Mouse (Mus musculus): ENCODE measurements around the gene Ogfod1.

Ogfod1 gene

DNA sequence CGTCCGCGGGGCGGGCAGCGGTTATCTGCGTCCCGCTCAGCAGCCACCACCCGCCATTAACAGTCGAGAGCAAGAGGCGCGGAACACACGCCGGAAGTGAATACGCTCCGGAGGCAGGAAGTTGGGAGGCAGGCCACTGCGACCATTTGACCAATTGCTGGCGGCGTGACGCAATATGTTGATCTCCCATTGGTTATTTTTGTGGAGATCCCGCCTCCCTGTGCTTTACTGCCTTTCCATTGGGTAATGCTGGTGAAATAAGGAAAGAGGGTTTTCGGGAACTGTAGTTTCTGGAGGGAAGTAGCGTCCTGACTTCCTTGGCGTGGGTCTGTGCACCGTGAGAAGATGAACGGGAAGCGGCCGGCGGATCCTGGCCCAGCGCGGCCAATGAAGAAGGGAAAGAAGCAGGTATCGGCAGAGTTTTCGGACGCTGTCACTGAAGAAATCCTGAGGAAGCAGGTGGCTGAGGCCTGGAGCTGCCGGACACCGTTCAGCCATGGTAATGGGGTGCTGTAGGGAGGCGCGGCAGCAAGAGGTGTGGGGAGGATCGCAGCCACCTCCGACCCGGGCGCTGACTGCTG is at the start of gene Ogfod1, which contains the start of gene Nudt21:
Ogfod1 (plus strand) TSS at position 255 of the 581 bp plus-strand sequence.
Nudt21 (minus strand) TSS at position 88 of the 581 bp plus-strand sequence.
- DNase-seq (ENCODE audit: low read depth) = peak; percentile 100

- no peak for DNase-seq (ENCODE audit: low read depth)
These were observed 47.3 kb upstream of the Ogfod1 start for GRCm38 (mm10) chr8:93989739-93990138.

- DNase-seq (ENCODE audit: low read depth) = no peak
These were observed 38.0 kb upstream of the Ogfod1 start for GRCm38 (mm10) chr8:93998961-93999360.

GRCm38 (mm10) chr8:94004139-94004538 is 32.9 kb upstream of the Ogfod1 start:
- DNase-seq (ENCODE audit: low read depth) = no peak

DNA sequence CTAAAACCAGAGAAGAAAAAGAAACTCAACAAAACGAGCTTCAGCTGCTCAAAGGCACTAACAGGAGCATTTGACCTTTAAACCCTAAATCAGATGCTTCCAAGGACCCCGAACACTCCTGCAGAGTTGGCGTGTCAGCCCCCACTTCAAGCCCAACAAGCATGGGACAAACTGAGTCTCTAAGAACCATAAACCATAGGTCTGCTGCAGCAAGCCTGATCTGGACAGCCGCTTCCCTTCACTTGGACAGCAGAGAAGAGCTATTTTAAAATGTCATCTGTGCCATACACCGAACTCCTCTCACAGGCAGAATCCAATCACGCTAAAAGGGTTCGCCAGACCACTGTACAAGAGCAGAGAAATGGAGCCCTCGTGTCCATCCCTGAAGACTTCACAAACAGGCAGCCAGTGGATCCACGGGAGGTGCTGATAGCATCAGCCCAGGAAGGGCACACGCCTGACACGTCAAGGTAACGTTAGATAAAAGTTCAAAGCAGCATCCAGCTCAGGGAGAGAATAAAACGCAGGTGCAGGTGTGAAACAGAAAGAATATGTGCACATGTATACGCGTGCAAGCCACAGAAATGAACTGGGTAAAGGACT is 27.7 kb upstream of the Ogfod1 start:
- peak; percentile 19 for DNase-seq (ENCODE audit: low read depth)

DNA sequence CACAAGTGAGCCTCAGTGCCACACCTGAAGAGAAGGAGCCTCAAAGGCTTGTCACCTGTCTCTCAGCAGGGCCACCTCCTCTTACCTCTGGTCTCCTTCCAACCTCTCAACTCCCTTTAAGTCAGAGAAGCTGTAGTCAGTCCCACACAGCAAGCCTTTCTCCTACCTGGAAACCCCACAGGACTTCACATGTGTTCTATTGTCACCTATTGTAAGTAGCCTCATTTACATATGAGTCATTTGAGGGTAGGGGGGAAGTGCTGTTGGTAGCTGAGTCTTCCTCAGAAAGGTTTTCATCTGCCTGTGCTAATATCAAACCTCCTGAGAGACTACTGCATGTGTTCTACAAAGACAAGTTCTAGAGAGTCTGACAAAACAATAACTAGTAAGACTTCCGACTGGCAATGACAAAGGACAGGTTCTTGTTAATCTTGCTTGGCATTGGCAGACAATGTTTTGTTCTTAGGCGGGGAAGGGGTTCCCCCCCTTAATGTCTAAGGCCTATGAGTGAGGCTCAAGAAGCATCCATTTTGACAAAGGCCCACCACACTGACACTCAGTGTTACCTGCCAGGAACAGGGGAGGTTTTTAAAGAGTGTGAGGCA is 26.8 kb upstream of the Ogfod1 start:
- DNase-seq (ENCODE audit: low read depth) = peak; percentile 31

DNA sequence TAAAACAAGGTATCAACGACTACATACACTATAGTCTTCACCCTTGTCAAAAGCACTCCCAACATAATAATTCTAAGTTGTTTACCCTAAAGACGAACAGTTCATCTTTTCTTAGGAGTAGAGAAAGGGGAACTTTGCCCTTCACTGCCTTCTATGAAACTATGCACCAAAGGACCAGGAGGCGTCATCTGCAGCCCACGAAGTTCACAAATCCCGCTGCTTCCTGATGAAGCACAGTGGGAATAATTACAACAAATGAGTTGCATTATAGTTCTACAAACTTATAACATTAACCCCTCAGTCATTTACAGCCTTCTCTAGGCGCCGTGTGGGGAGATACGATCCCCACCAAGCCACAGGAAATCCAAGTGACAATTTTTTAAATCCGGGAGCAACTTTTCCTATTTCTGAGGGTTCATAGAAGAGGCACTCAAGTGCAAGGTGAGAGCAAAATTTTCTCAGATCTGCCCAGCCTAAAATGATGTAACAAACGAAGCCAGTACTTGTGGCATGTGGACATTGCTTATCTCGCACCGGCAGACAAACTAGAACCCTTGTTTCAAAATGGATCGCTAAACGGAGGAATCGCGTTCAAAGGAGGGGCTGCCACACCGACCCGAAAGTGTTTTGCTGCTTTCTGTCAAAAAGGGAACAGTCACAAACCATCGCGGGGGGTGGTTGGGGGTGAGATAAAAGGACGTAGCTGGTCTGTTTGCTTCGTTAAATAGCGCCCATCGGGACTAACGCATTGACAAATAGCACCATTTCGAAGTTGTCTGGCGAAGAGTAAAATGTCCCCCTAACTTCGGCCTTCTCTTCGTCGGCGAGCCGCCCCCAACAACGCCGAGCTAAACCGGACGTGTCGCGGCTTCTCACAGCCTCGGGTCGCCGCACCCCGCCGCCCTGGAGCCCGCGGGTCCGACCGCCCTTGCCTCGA is 25.7 kb upstream of the Ogfod1 start:
- no peak for DNase-seq (ENCODE audit: low read depth)

DNA sequence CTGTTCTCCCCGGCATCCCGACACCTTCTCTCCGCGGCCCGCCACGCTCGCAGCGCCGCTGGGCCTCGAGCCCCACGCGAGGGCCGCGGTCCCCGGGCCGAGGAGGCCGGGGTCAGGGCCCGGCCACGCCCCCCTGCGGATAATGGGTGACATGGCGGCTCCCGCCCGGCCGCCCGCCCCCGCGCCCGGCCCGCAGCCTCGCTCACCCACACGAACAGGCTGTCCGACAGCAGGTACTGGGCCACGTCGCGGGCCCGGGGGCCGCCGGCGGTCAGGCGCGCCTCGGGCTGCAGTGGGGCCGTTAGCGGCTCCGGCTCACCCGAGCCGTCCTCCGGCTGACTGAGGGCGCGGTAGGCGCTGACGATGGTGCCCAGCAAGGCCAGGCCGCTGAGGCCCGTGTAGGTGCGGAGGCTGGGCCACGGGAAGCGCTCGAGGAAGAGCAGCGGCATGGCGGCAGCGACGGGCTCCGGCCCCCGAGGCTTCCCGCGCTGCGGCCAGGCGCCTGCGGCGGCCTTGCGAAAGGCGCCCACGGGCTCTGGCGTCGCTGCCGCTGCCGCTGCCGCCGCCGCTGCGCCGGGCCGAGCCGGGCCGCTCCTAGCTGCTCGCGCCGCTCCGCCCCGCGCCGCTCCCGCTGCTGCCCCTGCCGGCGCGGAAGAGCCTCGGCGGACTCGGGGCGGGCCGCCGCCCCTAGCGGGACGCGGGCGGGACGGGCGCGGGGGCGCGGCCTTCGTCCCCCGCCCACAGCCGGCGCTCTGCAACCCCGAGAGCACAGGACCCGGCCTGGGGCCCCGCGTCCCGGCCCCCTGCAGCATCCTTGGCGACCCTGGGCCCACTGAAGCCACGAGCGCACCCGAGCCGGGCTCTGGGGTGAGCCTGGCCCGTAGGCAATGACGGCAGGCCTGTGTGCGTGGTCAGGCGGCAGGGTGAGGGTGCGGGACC is 24.7 kb upstream of the Ogfod1 start, which contains the start of gene Amfr:
Amfr (minus strand) TSS at position 830 of the 939 bp plus-strand sequence.
- DNase-seq (ENCODE audit: low read depth) = peak; percentile 83

DNA sequence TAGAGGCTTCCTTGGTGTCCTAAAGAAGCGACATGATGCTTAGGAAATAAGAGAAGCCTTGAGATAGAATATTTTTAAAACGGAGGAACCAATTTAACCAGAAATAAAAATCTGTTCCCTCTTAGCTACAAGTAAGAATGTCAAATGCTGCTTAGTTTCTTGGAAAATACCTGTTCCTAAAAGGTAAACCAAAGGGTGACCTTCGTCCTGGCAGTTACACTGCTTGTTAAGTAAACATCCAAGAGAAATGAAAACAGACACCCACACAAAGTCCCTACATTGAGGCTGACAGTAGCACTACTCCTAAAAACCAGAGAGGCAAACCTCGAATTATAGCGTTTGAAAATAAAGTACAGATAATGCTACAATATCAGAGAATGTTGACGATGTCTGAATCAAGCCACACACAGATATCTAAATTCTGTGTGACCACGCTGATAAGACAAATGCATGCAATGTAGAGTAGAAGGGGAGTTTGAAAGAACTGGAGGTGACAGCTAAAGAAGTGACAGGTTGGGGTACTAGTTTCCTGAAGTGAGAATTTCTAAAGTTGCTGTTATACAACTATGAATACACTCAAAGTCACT is 23.9 kb upstream of the Ogfod1 start:
- DNase-seq (ENCODE audit: low read depth) = no peak

DNA sequence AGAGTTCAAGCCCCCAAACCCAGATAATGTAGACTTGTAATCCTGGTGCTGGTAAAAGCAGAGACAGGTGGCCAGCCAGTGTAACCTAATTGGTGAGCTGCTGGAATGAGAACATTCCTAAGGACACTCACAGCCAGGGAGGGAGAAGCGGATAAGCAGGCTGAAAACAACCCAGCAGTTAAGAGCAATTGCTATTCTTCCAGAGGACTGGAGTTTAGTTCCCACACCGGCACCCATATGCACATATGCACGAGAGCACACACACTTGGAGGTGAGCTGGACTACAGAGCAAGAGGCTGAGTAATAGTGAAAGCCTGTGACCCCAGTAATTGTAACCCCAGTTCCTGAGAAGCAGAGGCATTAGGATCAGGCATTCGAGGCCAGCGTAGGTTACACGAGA is 13.1 kb upstream of the Ogfod1 start:
- DNase-seq (ENCODE audit: low read depth) = no peak

- no peak for DNase-seq (ENCODE audit: low read depth)
These were observed 7.3 kb upstream of the Ogfod1 start for GRCm38 (mm10) chr8:94029701-94030100.

- no peak for DNase-seq (ENCODE audit: low read depth)
These were observed 3.4 kb upstream of the Ogfod1 start for GRCm38 (mm10) chr8:94033601-94034000.

DNA sequence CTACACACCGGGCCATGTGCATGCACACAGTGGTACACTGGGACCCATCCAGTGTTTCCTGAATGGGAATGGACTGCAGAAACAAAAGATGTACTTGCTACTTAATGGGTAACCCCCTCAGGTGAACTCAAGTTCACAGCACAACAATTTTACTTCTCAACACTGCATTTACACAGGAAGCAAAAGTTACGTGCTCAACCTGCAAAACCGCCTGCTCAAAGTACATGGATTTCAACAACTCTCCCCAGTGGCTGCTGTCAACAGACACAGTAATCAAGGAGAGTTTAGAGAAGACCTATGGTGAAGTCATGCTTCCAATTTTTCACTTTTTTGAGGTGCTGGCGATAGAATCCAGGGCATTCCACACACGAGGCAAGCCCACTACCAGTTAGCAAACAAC is 1.8 kb upstream of the Ogfod1 start:
- DNase-seq (ENCODE audit: low read depth) = peak; percentile 11

GRCm38 (mm10) chr8:94036541-94036940 is 457 bp upstream of the Ogfod1 start:
- DNase-seq (ENCODE audit: low read depth) = peak; percentile 67

- peak; percentile 38 for DNase-seq (ENCODE audit: low read depth)
These were observed 808 bp downstream of the Ogfod1 start for GRCm38 (mm10) chr8:94037806-94038205.

- no peak for DNase-seq (ENCODE audit: low read depth)
These were observed 10.8 kb downstream of the Ogfod1 start for GRCm38 (mm10) chr8:94047845-94048244.

- DNase-seq (ENCODE audit: low read depth) = no peak
These were observed 15.7 kb downstream of the Ogfod1 start for GRCm38 (mm10) chr8:94052696-94053095.

- peak; percentile 51 for DNase-seq (ENCODE audit: low read depth)
These were observed 20.3 kb downstream of the Ogfod1 start for GRCm38 (mm10) chr8:94057157-94057854.

DNA sequence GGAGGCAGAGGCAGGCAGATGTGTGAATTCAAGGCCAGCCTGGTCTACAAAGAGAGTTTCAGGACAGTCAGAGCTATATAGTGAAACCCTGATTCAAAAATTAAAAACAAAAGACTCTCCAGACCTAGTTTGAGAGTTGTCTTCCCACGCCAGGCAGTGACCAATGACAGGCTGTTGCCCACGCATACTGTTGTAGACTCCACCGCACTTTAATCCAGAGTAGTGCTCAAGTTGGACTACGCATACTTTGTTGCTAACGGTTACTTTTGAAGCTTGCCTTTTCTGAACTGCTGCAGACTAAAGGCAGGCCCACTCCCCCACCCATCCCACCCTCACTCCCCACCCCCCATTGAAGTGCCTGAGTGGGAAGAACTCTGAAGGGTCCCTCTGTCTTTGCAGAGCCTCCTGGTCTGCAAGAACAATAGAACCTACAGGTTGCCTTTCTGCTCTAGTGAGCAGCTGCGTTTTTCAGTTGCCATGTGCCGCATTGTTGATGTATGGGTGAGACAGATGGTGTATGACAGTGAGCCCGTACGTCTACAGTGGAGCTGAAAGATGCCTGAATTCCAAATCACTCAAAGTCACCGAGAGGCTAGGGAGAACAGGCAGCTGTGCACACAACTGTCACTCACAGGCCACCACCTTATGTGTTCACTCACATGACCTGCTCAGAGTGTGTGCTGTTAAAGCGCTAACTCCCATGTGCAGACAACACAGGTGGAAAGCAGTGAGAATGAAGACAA is 29.3 kb downstream of the Ogfod1 start:
- DNase-seq (ENCODE audit: low read depth) = no peak

All from naive thymus-derived CD4-positive, alpha-beta T cell, adult 2 months (primary cell).